Mouse (Mus musculus) stomach, adult 2 months (tissue): ENCODE measurements around the gene Ift57. TPM values are rescaled to one million over a fixed set of nuclear protein-coding genes. Genes with fewer than 3 reads are reported as not detected.

ENCODE experiments used
- polyA plus RNA-seq: library from polyadenylated mRNA; depleted of rRNA; stranded (reverse); fragments of >200 nt; gene quantifications from 2 replicates; pipeline ENCODE4 v1.2.3, GENCODE M21; 2012; rRNA removed

Ift57 gene
- polyA plus RNA-seq = 0.52 and 0.67 TPM in 2 replicates

DNA sequence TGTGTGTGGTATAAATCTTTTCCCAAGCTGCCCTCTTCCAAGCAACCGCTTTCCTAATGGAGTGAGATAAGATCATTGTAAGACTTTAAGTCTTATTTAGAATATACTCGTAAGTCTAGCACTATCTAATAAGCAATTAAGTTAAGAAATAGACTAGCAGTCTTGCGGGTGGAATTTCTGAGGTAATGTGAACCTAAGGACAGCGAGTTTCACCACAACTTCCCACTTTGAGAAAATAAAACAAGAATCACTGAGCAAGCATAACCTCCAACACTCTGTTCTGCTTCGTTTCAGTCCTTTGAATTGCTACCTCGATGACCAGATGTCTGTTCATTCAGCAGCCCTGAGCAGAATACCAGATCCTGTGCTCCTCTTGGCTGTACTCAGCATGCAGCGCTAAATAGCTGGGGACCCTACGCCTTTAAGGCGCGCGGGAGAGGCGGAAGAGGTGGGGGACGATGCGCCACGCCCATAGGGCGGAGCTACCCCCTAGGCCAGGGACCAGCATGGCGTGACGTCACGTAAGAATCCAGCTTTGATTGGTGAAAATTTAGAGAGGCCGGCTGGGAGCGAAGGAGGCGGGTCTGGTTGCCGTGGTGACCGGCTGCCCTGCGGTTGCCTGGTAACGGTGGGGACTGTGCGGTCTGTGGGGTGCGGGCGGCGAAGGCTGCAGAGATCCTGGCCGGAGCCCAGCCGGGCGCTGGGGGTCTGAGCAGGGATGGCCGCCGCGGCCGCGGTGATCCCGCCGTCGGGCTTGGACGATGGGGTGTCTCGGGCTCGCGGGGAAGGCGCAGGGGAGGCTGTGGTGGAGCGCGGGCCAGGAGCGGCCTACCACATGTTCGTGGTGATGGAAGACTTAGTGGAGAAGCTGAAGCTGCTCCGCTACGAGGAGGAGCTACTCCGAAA lies at the start of gene Ift57:
Gene Ift57, plus strand, starts transcription at position 614 of the 906 bp plus-strand sequence.

DNA sequence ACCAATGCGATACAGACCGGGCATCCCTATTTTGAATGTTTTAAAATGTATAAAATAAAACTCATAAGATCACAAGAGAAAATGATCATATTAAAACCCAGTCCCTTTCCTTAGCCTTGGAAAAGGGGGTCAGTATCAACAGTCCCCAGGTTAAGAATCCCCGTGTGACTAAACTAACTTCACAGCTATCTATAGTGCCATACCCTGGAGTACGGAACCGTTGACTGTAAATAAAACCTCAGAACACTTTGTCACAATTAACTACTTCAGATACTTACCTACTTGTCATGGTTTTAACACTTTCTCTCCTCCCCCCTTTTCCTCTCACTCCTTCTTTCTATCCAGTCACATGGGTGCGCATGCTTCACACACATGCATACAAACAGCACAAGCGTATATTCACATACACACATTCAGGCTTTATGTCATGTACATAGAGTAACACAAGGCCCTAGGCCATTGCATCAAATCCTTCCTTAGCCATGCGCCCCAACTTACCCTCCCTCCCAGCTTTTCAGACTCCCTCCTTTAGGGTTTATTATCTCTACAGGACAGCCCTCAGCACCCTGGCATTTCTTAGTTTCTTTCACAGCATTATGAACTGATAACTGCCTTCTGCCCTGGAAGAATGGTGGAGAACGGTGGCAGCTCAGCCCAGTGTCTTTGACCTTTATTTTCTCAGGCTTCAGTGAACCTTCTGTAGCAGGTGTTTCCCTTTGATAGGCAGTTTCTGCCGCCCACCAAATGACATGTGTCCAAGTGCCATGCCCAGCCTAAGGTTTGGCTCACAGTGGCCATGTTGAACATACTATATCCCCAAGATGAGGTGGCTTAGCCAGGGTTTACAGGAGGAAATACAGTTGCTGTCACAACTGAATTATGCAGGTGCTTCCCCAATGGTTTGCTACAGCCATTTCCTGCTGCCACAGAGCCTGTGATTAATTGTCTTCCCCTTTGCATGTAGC lies 100.8 kb downstream of the Ift57 start, which contains the start of gene Cd47:
Gene Cd47, plus strand, starts transcription at position 937 of the 965 bp plus-strand sequence.

Other genes with a start within 250 kb of the Ift57 start
- gene Cd47, start 101.3 kb downstream of the Ift57 start, polyA plus RNA-seq = 6.8 and 24.8 TPM in 2 replicates